Mouse (Mus musculus) ovary, postnatal 14 days (tissue): ENCODE data around the gene Serpinf2.
"Not testable (repeated sequence)": the region's sequence is repeated elsewhere in the genome, so short reads cannot be mapped to it uniquely, and the experiment has no call there.

Source experiments
- DNase-seq: peaks from one replicate; pipeline ENCODE4 v3.0.0; 2022; ENCODE audit warnings: low spot score

Serpinf2 gene

GRCm38 (mm10) chr11:75383529-75383928, 55.9 kb downstream of the Serpinf2 start:
- not testable (repeated sequence) for DNase-seq
